Mouse (Mus musculus): ENCODE measurements around the gene Clint1.

GRCm38 (mm10) chr11:45908070-45908469 lies 56.2 kb downstream of the Clint1 start:
- TF ChIP-seq POLR2A (IDR thresholded peaks at IDR 0.05; ENCODE audit: low read depth, low read length), result no peak
- no peak for TF ChIP-seq CTCF (IDR thresholded peaks at IDR 0.05; ENCODE audit: borderline replicate concordance, insufficient read depth, low read length)
